Mouse (Mus musculus) right cerebral cortex, adult 2 months (tissue): ENCODE data around the gene Tmem159.

Experiments
- DNase-seq, 2 experiments: peaks; one replicate each; pipeline ENCODE4 v3.0.0; 2021 to 2022; ENCODE audit warnings: low spot score in 2 of 2

Gene Tmem159

DNA sequence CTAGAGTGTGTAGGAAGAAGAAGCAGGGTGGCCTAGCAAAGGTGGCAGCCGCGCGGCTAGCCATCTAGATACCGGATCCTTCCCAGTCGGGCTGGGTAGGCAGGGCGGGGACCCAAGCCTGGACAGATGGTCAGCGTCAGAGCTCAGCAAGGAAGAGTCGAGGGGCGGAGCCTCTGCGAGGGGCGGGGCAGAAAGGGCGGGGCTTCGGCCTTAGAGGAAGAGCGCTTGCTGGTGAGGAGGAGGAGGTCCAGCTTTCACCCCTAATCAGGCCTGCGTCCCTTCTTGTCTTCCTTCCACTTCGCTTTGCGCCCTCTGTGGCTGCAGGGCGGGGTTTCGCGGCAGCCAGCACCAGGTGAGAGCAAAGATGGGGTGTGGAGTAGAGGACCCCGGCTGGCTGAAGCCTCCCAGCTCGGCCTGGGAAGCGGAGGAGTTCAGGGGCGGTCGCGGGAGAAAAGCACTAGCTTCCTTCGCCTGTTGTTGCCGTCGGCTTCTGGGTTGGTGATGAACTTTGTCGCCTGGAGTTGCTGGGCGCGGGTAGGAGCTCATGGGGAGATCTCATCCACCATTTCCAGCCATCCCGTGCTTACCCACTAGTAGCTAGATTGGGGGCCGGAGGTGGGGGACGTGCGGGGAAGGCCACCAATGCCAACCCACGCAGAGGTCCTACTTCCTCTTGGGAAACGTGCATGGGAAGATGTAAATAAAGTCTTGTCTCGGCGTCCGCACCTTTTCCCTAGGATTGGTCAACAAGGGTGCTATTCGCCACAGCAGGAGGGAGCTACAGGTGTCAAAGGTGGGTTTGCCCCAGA is at the start of gene Tmem159:
Gene Tmem159, plus strand, starts transcription at position 190 of the 809 bp plus-strand sequence.
- DNase-seq, result peak; percentile 65 to 75

DNA sequence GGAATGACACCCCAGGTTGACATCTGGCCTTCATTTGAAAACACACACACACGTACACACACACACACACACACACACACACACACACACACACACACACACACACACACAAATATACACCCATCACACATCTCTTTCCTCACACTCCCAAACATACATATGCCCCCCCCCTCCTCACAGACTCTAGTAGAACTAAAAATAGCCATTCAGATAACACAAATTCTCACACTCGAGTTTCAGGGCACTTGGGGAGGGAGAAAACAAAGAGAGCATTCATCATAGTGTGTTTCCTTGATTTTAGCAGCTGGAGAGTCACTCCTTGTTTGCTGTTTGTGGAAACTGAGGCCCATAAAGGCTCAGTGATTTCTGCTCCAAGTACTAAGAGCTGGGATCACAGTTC is 48.1 kb upstream of the Tmem159 start:
- DNase-seq, result no peak

DNA sequence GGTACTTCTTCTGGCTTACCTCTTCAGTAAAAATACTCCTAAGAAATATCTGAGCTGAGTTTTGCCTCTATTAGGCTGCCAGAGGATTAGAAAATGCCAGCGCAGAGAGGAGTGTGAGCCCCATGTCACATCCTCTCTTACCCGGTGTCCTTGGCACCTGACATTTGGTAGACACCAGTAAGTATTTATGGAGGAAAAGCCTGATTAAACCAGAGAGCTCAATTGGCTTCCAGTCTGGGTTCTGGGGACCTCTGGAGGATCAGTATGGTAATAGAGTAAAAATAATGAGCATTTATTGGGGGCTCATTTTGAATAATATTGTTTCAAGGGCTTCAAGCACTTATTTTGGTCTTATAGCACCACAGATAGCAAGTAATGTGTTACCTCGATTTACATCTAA is 46.7 kb upstream of the Tmem159 start:
- DNase-seq, result no peak

DNA sequence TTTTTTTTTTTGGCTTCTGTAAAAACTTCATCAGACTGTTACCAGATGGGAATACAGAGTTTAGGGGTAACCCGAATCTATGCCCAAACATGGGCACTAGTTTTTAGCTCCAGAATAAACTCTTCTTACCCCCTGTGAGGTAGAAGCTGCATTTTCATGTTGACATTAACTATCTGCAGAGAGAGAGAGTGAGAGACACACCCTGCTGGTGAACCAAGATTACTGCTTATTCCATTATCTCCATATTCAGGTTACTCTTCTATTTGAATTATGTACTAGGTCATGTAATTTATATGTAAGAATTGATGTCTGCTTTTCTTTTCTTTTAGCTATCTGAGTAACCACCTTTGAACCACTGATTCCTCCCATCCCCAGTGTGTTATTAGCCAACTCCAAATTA is 38.1 kb upstream of the Tmem159 start:
- no peak for DNase-seq

DNA sequence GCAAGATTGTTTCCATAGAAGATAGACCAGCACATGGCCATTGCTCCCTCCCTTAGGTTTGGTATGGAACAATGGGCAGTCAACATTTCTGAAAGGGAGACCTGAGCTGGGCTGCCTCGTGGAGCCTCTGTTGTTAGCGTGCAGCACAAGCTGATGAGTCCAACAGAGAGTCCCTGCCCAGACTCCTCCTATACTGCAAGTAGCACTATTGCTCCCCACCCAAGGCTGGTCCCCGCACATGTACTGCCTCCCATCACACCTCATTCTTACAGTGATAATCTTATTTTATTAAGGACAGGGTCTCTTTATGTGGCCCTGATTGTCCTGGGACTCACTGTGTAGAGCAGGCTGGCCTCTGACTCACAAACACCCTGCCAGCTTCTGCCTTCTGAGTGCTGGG is 34.0 kb upstream of the Tmem159 start:
- DNase-seq, result no peak

DNA sequence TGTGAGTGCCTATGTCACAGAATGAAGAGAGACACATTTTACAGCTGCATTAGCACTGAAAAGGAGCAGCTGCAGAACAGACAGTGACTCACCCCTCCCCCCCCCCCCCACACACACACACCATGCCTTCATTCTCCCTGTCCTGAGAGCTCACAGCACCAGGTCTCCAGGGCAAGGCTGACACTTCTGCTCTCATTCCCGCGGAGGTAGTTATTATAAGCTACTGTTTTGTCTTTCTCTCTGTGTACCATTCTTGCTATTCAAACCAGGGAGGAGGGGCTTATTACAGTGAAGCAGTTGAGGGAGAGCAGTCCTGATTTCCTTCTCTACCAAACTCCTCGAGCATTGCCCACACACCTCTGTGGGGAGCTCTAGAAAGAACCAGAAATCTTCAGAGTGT is 33.0 kb upstream of the Tmem159 start:
- no peak for DNase-seq

- DNase-seq, result no peak
These were observed 22.0 kb upstream of the Tmem159 start for GRCm38 (mm10) chr7:120080177-120080576.

DNA sequence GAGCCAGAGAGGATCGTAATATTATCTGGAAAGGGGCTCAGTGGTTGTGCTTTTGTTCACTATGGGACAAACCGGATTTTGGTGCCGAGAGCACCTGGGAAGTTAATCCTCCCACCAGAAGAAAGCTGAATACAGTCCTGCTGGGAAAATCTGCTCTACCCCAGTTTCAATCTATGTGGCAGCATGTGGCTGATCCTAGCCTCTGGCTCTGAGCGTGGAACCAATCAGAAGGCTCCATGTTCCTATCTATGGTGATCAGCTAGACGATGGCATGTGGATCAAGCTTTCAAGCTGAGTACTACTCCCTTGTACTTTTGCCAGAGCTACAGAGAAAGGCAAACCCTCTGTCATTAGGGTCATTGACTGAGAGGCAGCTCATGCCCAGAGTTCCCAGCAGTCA is 9.1 kb upstream of the Tmem159 start:
- DNase-seq, result no peak

DNA sequence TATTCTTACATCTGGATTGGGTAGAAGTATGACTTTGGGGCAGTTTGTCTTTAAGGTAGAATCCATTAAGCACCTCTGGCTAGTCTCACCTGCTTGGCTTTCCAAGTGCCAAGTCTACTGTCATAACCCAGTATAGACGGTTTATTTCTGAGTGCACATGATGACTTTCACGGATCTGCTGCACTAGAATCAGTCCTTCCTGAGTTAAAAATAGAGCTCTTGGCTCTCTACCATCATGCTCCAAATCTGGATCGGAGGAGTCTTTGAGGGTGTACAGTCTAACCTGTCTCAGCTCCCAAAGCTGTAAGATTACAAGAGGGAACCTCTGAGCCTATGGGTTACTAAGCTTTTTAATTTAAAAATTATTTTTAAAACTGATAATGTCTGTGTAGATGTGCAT is 7.9 kb upstream of the Tmem159 start:
- DNase-seq, result no peak

GRCm38 (mm10) chr7:120095180-120095579 is 7.0 kb upstream of the Tmem159 start, which contains the start of gene Dnah3:
Dnah3 (minus strand) TSS chr7:120095280.
- no peak for DNase-seq

GRCm38 (mm10) chr7:120097845-120098244 is 4.3 kb upstream of the Tmem159 start:
- DNase-seq, result peak; percentile 74 to 77

DNA sequence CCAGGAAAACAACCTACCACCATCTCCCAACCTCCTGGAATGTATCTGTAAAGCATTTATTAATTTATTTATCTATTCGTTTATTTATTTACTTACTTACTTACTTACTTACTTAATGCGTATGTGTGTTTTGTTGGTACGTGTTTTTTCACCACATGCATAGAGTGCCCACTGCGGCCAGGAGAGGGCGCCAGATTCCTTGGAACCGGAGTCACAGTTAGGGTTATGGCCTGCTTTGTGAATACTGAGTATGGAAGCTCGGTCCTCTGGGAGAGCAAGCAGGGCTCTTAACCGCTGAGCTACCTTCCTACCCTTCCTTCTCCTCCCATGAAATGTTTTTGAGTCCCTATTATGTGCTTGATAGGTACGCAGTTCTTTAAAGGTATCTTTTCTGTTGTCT is 3.8 kb upstream of the Tmem159 start:
- peak; percentile 35 to 52 for DNase-seq

DNA sequence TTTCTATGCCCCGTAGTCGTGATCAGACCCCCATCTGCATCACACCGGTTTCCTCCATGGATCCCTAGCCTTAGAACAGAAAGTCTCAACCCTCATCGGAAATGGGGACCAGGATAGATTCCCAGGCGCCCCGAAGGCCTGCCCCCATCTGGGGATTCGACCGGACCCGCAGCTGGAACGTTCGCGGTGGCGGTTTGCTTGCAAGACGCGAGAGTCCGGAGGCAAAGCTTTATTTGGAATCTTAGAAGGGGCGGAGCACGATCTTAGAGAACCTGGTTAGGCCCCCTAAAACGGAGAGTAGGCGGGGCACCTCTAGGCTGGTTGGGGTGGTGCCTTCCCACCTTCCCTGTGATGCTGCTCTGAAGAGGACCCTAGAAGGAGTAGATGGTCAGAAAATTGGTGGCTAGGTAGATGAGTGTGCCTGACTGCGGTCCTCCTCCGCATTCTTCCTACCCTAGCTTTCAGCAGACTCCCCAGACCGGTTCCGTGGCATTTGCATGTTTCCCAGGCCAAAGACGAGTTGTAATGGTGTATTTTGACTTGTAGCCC is 940 bp downstream of the Tmem159 start:
- no peak for DNase-seq

- DNase-seq, result peak in 1 of 2 experiments; percentile 43
These were observed 2.8 kb downstream of the Tmem159 start for GRCm38 (mm10) chr7:120104975-120105374.

- DNase-seq, result no peak
These were observed 4.2 kb downstream of the Tmem159 start for GRCm38 (mm10) chr7:120106356-120106755.

- no peak for DNase-seq
These were observed 7.5 kb downstream of the Tmem159 start for GRCm38 (mm10) chr7:120109676-120110075.

DNA sequence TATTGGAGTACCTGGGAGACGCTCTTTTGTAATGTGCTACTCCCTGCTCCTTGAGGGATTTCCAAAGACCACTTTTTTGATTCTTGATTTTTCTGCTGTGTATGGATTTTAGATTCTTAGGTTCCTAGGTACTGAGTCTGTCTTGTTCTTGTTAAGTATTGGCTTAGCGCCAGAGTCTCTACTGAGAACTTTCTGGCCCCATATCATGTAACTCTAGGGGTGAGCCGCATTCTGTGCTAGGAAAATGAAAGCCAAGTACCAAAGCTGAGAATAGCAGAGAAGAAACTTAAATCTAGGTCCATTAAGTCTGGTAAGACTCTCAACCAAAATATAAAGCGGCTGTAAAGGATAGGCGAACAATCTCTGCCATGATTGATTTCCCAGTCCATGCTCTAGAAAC is 14.8 kb downstream of the Tmem159 start:
- DNase-seq, result no peak

DNA sequence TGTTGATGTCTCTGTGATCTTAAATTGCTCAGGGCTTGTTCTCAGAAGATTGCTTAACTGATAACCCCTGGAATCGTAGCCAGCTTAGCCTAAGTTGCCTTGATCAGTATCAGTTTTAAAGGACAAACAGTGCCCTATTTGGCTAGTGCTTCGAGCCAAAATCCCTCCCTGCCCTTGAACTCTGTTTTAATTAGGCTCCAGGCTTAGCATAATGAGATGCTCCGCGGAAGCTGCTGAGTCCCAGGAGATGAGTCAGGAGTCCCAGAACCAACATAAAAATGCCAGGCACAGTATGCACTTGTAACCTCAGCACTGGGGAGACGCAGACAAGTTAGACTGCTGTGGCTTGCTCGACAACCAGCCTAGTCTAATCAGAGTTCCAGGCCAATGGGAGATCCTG is 15.4 kb downstream of the Tmem159 start:
- no peak for DNase-seq

DNA sequence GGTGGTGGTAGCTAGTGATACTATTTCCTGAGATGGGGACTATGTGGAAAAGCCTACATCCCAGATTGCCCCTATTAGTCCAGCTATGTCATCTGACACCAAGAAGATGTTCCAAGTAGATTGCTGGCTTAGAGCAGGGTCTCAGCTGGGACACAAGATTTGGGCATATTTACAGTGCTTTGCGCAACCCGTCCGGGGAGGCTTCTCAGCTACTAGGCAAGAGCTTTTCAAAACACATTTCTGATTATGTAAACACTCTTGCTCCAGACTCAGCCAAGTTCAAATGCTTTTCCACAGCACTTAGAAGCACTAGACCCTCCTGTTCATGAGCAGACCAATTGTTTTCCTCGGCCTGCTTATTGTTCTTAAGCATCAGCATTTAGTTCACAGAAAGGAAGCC is 21.6 kb downstream of the Tmem159 start:
- no peak for DNase-seq

DNA sequence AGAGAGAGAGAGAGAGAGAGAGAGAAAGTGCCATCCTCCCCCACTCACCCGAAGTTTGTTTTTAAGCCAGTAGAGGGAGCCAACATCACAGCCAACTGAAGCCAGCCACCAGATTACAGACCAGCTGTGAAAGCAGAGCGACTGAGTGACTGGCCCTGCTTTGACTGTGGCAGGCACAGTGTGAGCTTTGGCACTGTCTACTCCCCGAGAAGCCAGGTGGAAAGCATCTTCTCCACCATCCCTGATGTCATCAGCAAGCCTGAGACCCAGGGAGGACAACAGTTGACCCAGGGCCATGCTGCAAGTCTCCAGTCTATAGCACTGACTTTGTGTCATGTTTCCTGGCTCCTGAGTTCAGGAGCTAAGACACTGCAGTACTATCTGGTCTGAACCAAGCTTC is 22.7 kb downstream of the Tmem159 start:
- DNase-seq, result peak; percentile 84 to 85

DNA sequence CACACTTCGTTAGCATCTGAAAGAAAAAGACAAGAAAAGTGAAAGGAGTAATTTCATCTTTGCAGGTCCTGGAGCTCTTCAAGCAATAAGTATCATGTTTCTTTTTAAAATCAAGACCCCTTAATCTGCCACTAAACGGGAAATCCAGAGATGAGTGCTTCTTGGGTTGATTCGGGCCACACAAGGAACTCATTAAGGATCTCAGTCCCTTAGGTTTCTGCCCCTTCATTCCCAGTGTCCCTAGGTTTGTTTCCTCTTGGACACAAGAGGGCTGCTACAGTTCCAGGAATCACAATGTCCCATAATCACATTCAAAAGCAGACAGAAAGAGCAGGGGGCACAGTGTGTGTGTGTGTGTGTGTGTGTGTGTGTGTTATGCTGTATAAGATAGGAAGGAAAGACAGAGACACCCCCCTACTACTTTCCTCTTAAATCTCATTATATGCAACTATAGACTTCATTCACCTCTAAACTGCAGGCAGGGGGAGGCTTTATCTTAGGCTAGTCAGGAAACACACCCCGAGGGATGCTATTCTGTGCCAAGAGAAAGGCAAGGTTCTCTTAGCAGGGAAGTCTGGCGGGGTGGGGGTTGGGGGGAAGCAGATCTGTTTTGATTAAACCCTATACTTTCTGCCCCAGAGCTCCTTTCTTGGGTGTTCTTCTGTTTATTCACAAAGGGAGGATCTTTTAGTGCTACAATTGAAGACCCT is 25.0 kb downstream of the Tmem159 start:
- DNase-seq, result no peak

- DNase-seq, result no peak
These were observed 25.5 kb downstream of the Tmem159 start for GRCm38 (mm10) chr7:120127686-120128059.

GRCm38 (mm10) chr7:120128951-120129350 is 26.8 kb downstream of the Tmem159 start:
- peak; percentile 46 to 49 for DNase-seq
